Mouse (Mus musculus) 416B (cell line): ENCODE measurements around the gene Pvr.

ENCODE experiments used
- DNase-seq: peaks from one replicate; pipeline ENCODE4 v3.0.0; 2011; ENCODE audit warnings: low read depth

Pvr gene

DNA sequence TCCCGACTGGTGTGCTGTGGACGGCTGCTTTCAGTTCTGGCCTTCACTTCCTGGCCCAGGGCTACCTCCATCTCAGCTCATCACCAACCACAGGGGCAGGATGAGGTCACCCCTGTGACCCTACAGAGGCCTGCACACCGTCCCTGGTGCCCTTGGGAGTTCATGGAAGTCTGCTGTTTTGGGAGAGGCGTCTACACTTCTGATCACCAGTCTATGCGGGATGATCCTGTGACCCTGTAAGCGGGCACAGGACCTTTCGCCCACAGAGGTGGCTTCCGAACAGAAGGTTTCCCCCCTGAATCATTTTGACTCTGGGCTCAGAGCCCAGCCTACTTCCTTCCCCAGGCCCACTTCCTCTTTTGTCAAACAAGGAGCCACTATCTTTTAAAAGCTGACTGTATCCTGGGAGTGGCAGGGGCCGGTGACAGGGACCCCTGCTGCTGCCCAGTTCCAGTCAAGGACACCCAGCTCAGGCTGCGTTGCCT lies 49.8 kb downstream of the Pvr start:
- DNase-seq, result peak; percentile 89

DNA sequence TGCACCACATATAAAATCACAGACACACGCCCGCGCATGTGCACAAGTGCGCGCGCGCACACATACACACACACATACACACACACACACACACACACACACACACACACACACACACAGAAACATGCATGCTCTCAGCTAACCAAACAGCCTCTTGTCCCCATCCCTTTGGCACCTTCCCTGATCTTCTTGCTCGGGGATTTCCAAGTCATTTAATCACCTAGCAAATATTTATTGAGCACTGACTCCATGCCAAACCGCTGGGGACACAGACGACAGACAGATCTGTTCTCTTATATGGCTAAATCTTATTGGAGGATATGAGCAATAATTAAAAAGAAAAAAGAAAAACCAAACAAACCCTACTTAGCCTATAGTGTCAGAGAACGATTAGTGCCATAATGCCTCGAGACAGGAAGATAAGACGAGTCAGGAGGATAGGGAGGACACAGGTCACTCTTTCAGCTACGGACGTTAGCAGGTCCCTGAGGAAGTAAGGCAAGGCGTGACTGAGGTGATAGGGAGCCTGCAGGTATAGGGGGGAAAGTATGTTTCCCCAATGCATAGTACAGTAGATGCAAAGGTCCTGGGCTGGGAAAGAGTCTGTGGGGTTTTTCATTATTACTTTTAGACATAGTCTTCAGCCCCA lies 53.1 kb downstream of the Pvr start:
- no peak for DNase-seq

DNA sequence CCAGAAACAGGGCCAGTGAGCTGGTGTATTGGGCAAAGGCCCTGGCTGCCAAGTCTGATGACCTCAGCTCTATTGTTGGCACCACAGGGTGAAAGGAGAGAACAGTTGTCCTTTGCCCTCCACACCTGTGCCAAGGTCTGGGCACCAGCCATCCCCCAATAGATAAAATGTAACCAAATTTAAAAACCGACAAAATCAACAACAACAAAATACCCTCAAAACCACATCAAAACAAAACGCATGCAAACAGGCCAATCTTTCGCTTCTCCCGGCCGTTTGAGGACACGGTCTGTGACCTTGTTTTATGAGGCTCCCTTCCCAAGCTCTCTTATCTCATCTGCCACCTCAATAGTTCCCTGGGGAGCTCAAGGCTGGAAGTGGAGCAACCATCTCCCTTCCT lies 54.5 kb downstream of the Pvr start:
- DNase-seq, result no peak

DNA sequence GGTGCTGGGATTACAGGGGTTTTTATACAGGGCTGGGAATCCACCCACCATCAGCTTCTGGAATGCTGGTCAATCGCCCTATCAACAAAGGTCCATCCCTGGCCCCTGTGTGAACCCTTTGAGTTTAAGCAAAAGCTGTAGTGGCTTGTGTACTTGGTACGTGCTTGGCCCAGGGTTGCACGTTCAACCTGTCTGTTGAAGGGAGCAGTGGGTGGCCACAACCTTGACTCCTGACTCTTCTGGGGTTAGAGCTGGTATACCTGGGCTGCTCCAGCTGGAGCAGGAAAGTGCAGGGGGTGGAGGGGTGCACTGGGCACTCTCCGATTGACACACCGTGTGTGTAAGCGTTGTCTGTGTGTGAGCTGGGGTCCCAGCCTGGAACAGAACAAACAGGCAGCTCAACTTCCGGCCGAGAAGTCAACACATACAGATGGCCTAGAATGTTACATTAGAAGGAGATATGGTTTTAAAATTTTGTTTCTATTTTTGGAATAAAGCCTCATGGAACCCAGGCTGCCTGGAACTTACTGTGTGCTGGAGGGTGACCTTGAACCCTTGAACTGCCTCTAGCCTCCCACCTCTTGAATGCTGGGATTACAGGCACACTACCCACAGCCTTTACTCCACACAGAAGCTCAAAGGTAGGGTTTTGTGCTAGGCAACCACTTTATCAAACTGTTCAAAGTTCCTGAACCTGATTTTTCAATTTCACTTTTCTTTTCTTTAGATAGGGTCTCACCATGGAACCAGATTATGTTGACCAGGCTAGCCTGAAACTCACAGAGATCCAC lies 55.5 kb downstream of the Pvr start:
- DNase-seq, result no peak

DNA sequence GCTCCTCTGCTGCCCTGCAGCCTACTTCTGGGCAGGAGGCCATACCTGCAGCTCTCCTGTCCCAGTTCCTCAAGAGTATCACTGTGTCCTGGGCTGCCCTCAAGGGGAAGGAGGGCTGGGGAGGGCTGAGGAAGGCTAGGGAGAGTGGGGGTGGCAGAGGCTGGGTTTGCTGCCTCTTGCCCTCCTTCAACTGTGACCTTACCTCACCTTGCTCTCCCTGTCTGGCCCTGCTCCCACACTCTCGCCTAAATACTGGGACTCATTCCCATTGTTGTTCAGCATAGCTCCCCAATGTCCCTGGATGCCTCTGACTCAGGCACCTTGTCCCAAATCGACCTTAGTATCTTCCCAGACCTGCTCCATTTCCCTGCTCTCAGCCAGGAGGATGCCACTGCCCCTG lies 56.7 kb downstream of the Pvr start:
- no peak for DNase-seq

DNA sequence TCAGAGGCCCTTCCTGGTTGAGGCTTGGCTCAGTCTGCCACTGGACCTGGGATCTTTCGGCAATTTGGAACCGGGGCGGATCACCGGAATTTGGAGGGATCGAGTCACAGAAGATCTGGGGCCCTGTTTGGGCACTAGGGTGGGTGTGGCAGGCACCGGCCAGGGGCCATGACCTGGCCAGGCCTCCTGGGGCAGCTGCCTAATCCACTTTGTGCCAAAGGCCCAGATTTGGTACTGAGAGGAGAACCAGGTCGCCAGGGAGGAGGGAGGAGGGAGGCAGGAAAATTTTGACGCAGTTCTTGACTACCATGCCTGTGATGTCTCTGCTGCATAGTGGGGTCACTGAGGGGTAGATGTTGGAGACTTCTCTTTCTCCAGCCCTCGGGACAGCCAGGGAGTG lies 59.8 kb downstream of the Pvr start, which contains the start of gene Ceacam16:
Gene Ceacam16, minus strand, starts transcription at position 101 of the 400 bp plus-strand sequence.
- no peak for DNase-seq

DNA sequence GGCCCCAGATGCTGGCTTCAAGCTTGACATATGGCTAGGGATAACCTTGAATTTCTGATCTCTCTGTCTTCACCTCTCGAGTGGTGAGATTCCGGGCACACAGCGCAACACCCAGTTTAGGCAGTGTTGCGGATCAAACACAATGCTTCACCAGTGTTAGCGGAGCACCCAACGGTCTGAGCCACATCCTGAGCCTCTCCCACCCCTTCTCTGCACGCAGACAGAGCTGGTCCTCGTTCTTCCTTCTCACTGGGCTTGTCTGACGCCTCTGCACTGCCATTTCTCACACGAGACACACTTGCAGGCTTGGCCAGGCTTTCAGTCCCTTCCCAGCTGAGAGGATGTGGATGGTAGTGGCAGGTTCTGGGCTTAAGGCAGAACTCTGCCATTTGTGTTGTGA lies 61.2 kb downstream of the Pvr start:
- no peak for DNase-seq

DNA sequence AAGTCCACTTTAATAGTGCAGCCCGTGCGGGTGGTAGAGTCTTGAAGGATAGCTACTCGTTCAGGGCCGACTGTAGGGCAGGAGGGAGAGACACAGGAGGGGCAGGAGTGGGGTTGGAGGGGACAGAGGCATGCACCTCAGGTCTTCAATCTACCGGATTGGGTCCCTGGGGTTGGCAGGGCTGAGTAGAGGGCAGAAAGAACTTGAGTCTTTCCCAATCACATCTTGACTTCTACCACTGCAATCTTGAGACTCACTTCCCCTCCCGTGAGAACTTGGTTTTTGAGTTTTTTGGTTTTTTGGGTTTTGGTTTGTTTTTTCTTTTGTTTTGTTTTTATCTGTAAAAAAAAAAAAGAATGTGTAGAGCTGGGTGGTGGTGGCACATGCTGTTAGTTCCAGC lies 64.7 kb downstream of the Pvr start:
- peak; percentile 56 for DNase-seq

DNA sequence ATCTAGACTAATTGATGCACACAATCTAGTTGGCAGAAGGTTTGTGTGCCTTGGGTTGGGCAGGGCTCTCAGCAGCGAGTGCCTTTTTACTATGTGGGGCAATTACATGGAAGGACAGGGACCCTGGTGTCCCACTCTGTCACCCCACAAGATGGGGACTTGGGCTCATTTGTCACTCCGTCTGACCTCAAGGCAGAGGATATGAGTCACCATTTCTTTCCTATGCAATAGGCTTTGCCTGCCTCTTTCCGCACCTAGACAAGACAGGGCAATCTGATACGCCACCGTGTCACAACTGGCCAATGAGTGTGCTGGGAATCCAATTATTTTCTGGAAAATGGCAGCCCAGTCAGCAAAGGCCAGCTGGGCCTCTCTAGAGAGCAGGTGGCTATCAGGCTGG lies 65.3 kb downstream of the Pvr start:
- DNase-seq, result peak; percentile 97
